Mouse (Mus musculus) adrenal gland, postnatal 10 days (tissue): ENCODE results near the gene Methig1. TPM values are rescaled to one million over a fixed set of nuclear protein-coding genes. Genes with fewer than 3 reads are reported as not detected.
"Not testable (repeated sequence)": the region's sequence is repeated elsewhere in the genome, so short reads cannot be mapped to it uniquely, and the experiment has no call there.

ENCODE experiments used
- DNase-seq: peaks from one replicate; pipeline ENCODE4 v3.0.0; 2021; ENCODE audit warnings: mixed read lengths
- total RNA-seq, 2 experiments: library from RNA; stranded (reverse); gene quantifications; 2 replicates each; pipeline ENCODE4 v1.2.3; 2021

The Methig1 gene
- total RNA-seq, 2 experiments from 2014 or later: 0.67 TPM; not detected in 1

GRCm38 (mm10) chr15:100337847-100338246 lies 15.1 kb upstream of the Methig1 start:
- DNase-seq: peak; percentile 71

DNA sequence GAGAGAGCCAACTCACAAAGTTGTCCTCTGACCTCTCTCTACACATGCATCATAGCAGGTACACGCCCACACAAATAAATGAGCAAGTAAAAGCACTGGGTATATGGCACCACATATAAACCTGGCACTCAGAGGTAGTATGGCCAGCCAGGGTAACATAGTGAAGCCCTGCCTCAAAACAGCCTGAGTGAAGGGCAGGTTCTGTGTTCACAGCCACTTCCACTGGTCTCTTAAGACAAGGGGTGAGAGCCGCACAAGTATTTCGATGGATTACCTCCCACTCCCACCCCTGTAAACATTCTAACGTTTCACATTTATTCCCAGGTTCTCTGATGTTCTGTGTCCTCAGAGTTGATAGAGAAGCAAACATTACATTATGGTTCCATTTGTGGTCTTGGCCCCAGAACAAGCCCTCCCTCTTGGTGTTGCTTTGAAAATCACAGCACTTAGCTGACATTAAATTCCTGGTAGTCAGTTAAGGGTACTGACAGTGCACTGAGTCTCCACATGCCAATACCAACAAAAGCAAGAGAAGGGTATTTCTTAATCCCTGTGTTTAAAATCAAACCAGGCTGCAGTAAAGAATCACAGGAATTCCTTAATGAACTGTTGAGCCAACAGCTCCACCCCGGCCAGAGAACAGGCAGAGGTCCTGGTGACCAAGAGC lies 11.5 kb upstream of the Methig1 start:
- DNase-seq: not testable (repeated sequence)

- DNase-seq: no peak
Observed at GRCm38 (mm10) chr15:100345484-100345883, 7.5 kb upstream of the Methig1 start.

DNA sequence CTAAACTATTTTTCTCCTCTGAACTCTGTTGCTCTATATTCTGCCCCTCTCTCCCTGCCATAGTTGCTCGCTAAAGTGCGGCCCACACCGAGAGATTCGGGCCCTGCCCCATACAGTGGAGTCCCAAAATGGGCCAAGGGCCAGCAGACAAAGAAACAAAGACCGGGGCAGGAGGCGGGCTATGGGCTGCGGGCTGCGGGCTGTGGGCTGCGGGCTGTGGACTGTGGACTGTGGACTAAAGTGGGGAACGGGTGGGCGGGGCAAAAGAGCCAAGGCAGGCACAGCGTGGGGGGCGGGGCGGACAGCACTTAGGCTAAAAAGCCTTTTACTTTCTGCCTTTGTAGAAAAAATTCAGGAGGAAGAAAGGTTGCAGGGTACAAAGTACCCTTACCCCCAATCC lies 6.2 kb upstream of the Methig1 start:
- DNase-seq: no peak

DNA sequence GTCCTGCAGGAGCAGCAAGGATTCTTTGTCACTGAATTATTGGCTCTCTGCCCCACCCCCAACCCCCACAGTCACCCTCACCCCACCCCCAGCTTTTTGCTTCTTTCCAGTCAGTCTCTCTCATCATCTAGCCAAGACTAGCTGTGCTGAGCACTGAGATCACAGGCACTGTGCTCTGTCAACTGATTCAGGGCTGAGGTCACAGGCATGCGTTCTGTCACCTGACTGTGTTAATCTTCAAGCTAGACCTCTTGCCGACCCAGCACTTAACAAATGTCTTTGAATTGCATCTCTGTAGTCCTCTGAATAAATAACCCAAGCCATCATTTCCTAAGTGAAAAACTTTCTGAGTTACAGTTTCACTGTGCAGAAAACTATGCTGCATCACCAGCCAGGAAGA lies 3.5 kb upstream of the Methig1 start:
- no peak for DNase-seq

DNA sequence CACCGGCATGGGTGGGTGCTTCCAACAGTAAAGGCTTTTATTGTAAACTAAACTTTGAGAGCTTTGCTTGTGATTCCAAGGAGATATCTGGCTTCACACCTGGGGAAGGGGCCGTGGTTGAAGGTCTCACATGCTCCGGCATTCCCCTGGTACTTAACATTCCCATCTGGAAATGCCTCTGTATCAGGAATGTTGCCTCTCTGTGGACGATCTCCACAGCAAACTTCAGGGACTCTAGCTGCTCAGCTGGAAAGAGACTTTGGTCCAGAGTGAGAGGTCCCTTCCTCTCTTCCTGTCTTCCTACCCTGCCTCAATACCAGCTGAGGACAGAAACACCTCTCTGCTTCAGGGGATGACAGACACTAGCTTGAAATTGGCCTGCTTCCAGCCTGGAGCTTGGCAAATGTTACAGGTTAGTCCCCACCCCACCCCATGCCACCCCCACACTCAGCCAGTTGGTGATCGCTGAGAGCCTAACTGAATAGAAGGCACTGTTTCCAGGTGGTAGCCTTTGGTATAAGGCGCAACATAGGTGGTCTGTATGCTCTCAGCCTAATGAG lies 1.4 kb upstream of the Methig1 start:
- no peak for DNase-seq

GRCm38 (mm10) chr15:100353399-100353798 lies 450 bp downstream of the Methig1 start:
- DNase-seq: not testable (repeated sequence)

DNA sequence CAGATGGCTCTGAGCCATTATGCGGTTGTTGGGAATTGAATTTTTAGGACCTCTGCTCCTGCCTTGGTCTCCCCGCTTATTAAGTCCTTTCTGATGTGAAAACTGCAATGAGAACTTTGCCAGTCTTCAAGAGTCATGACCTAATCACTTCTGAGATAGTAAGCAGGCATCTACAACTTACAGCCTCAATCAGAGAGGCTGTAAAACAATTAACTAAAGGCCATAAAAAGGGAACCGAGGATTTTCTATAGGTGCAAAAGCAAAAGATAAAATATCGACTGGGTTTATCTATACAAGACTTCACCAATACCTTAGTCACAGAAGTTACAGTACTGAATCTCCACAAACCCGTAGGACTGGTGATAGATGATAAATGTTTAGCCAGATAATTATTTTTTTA lies 2.9 kb downstream of the Methig1 start:
- no peak for DNase-seq

DNA sequence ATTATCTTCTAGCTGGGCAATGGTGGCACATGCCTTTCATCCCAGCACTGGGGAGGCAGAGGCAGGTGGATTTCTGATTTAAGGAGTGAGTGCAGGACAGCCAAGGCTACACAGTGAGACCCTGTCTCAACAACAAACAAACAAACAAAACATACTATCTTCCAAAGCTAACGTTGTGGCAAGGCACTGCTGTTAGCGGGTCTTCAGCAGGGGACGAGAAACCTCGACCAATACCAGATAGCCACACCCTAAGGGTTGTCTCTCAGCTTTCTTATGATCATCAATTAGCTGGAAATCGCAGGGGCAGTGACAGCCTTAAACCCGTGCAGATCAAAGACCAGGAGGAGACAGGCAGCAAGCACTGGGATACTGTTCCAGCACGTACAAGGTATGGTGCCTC lies 11.3 kb downstream of the Methig1 start, which contains the start of gene Higd1c:
TSS of gene Higd1c (plus strand) at position 301 of the 400 bp plus-strand sequence.
- DNase-seq: no peak

DNA sequence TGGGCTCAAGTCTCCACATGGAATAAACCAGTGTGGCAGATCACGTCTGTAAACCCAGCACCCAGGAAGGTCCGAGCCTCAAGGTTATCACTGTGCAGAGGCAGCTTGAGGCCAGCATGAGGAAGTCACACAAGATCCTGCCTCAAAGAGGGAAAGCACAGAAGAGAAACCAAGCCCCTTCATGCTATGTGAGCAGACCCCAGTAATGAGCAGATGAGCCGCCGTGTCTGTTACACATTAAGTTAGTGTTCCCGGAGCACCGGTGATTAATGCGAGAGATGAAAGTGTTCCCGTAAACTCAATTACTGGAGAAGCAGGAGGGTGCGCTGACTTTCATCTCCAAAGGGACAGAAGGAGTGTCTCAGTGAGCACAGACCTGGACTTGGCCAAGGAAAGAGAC lies 13.0 kb downstream of the Methig1 start:
- not testable (repeated sequence) for DNase-seq

GRCm38 (mm10) chr15:100367119-100367518 lies 14.2 kb downstream of the Methig1 start:
- DNase-seq: no peak

GRCm38 (mm10) chr15:100375066-100375465 lies 22.1 kb downstream of the Methig1 start:
- peak; percentile 74 for DNase-seq

DNA sequence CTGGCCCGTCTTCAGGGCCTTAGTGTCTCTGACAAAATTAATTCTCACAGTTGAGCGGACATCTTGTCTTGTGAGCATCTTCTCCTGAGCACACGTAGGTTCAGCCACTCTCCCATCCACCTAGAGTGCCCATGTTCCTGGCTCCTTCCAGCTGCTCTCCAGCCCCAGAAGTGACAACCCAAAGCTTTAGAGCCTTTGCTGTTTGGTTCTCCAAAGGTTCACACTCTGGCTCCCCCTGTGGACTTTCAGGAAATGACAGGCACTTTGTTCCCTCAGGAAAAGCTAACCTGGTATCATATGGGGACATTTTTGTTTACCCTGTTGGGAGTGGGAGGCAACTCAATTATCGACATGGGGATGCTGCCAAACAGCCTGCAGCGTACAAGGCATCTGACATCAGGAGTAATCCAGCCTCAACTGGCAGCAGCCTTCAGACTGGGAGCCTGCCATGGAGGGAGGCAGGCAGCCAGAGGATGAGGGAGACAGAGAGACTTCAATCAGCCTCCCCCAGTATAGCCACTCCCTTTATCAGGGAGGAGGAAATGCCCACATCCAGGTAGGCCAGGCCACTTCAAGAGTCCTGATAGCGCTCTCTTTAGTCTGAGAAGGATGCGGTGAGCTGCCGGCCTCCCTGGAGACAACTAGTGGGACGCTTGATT lies 25.0 kb downstream of the Methig1 start:
- DNase-seq: not testable (repeated sequence)

GRCm38 (mm10) chr15:100379658-100380057 lies 26.7 kb downstream of the Methig1 start:
- no peak for DNase-seq

DNA sequence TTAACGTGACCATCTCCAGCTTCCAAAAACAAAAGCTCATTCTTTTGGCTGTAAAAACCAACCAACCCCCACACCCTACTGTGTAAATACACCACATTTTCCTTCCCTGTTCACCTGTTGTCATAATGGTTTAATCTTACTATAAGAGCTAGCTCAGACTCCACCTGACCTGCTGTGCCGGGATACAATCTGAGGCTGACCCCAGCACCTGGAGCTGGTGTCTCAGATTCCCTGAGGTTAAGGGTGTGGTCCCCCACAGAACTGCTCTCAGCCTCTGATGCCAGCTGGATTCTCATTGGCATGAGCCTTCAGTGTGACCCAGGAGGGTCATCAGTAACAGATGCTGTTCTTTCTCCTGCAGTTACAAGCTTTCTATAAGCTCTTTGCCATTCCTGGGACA lies 27.2 kb downstream of the Methig1 start:
- DNase-seq: no peak

- no peak for DNase-seq
Observed at GRCm38 (mm10) chr15:100385705-100386104, 32.8 kb downstream of the Methig1 start.

DNA sequence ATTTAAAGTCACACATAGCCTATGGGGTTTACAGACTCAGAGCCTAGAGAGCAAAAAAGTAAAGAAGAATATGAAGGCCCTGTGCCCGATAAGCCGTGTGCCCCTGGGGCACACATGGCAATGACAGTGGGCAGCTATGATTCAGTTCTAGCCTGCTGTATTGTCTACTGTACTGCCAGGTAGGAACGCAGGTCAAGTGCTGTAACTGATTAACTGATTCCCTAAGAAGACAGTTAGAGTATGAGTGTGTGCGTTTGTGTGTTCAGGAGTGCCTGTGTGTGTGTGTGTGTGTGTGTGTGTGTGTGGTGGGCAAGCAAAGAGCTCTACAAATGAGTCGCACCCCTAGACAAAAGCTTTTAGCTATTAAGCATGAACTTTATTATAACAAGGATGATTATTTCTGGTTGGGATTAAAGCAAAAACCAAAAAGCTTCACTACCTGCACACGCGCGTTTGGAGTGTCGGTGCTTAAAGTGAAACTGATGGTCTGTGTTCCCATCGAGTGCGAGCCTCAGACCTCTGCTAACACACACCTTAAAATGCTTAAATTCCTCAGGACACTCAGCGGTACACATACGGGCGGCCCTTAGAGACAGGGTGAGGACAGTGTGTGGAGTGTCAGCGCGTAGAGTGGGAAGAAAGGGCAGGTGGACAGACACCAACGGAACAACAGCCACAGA lies 34.7 kb downstream of the Methig1 start:
- DNase-seq: no peak

GRCm38 (mm10) chr15:100388224-100388835 lies 35.4 kb downstream of the Methig1 start:
- no peak for DNase-seq

- DNase-seq: peak; percentile 31
Observed at GRCm38 (mm10) chr15:100388886-100389285, 35.9 kb downstream of the Methig1 start.

DNA sequence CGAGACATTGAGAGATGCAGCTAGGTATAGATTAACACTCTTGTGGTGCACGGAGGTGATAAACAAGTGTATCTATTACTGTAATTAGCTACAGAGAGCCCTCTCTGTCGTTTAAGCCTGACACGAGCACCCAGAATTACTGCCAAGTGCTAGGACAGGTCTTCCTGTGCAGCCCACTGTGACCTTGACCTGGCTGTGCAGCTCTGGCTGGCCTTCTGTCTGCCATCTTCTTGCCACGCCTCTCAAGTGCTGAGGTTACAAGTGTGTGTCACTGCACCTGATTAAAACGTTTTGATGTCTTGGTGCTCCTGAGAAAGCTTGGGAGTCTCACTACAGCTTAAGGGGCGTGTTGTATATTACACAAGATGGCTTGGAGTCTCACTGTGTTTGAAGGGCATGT lies 38.1 kb downstream of the Methig1 start:
- DNase-seq: no peak

- DNase-seq: no peak
Observed at GRCm38 (mm10) chr15:100391599-100391998, 38.6 kb downstream of the Methig1 start.

- DNase-seq: no peak
Observed at GRCm38 (mm10) chr15:100393016-100393415, 40.1 kb downstream of the Methig1 start.

DNA sequence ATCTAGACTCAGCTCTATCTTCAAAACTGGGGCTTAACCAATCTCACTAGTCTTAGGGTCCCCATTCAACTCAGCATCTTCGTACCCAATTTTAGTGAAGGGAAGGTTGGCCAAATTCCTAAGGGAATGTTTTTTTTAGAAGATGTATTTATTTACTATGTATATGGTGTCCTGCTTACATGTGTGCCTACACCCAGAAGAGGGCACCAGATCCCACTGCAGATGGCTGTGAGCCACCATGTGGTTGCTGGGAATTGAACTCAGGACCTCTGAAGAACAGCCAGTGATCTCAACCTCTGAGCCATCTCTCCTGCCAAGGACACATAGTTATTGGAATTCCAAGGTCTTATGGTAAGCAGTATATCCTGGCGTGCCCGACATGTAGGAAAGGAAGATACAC lies 42.6 kb downstream of the Methig1 start:
- no peak for DNase-seq
